In the genomic region with DNA sequence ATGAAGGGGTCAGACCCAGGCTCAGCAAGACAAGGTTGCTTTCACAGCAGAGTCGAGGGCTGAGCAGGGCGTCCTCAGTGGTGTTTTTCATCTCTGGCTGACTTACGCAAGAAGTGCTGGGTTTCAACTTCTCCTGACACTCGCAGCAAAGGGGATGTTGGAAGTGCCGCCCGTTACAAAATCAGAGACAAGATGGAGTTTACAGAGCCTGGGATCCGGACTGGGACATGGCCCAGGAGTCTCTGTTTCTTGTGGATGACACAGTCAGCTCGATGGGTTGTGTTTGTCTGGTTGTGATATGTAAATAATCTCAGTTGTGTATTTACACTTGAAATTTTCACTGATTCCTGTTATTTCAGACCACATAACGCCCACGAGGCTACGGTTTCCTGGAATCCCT, we compare ENCODE assay signal across 9 mouse cellular contexts. TPM values are rescaled to one million over a fixed set of nuclear protein-coding genes. Genes with fewer than 3 reads are reported as not detected.
DNase-seq lines count a peak whose midpoint lies in the region; ATAC-seq and TF ChIP-seq lines count a peak whose summit lies in the region.
"Had no signal": no experiment of that assay in that cellular context is flagged by ENCODE, and none has a peak within 500 bp of the region (broad histone marks: within the 10 kb centered on the region; RNA-seq: fewer than 3 reads in every experiment).

No protein-coding gene starts in this region.

- TF ChIP-seq CTCF in midbrain, postnatal 0 days (IDR thresholded peaks at IDR 0.05) = no peak

- H3K27me3 ChIP-seq in midbrain, postnatal 0 days (ENCODE audit: insufficient read depth, low read length) = no peaks in the 10 kb centered on the region
- H3K27me3 ChIP-seq in midbrain, embryonic 11.5 days (ENCODE audit: control insufficient read depth, insufficient read depth, low read length) = no peaks in the 10 kb centered on the region

- no peak overlapping the region for H3K4me2 ChIP-seq in midbrain, postnatal 0 days (ENCODE audit: low read depth, low read length, poor library complexity, severe bottlenecking)
- H3K4me2 ChIP-seq in midbrain, embryonic 11.5 days = no peak overlapping the region

- 66% methylated on average over 11 of the region's 11 CpGs for WGBS in midbrain, postnatal 0 days
- 82% methylated on average over 11 of the region's 11 CpGs for WGBS in midbrain, embryonic 11.5 days

- no peaks in the 10 kb centered on the region for H3K9me3 ChIP-seq in midbrain, postnatal 0 days (ENCODE audit: low read length)
- no peaks in the 10 kb centered on the region for H3K9me3 ChIP-seq in midbrain, embryonic 11.5 days (ENCODE audit: control insufficient read depth, low read length)

- no peak overlapping the region for H3K27ac ChIP-seq in midbrain, postnatal 0 days (ENCODE audit: low read depth, low read length)
- no peak overlapping the region for H3K27ac ChIP-seq in midbrain, embryonic 11.5 days (ENCODE audit: low read depth, low read length)
- H3K27ac ChIP-seq: macrophage had no signal

- no peak overlapping the region for H3K9ac ChIP-seq in midbrain, postnatal 0 days (replicated peaks; ENCODE audit: low read length, poor library complexity, severe bottlenecking)
- no peak overlapping the region for H3K9ac ChIP-seq in midbrain, embryonic 11.5 days (ENCODE audit: low read length)

- no peak overlapping the region for H3K4me3 ChIP-seq in midbrain, postnatal 0 days (ENCODE audit: low read depth, low read length)
- no peak overlapping the region for H3K4me3 ChIP-seq in midbrain, embryonic 11.5 days (ENCODE audit: low read depth, low read length)

- no peak for ATAC-seq in midbrain, postnatal 0 days (ENCODE audit: low FRiP score)
- no peak for ATAC-seq in midbrain, embryonic 11.5 days (ENCODE audit: low FRiP score)
- ATAC-seq in erythroid progenitor cell, adult 5-6 weeks (replicated peaks; ENCODE audit: low FRiP score, poor library complexity, severe bottlenecking) = no peak

- H3K4me1 ChIP-seq in midbrain, postnatal 0 days (ENCODE audit: insufficient read depth, low read length) = peaks cover 4% of the 10 kb centered on the region; the same call in 1 of the 2 replicates
- no peaks in the 10 kb centered on the region; the same call in 1 of the 2 replicates for H3K4me1 ChIP-seq in midbrain, embryonic 11.5 days (ENCODE audit: control insufficient read depth, insufficient read depth, low read length)

- peak; percentile 37 for DNase-seq in adrenal gland, adult 2 months
- DNase-seq in adrenal gland, postnatal 14 days = no peak
- peak; percentile 4 for DNase-seq in midbrain, postnatal 0 days (ENCODE audit: low spot score)
- DNase-seq in midbrain, embryonic 11.5 days (ENCODE audit: low spot score, missing footprints) = no peak
- DNase-seq in kidney, postnatal 10 days = peak; percentile 32
- DNase-seq in yolk sac, embryonic 10.5 days (ENCODE audit: low spot score) = peak; percentile 36
- DNase-seq in right cerebral cortex, postnatal 10 days (ENCODE audit: low spot score in 2 of 2) = no peak

- H3K36me3 ChIP-seq in midbrain, postnatal 0 days (ENCODE audit: insufficient read depth, low read length) = no peaks in the 10 kb centered on the region
- no peaks in the 10 kb centered on the region for H3K36me3 ChIP-seq in midbrain, embryonic 11.5 days (ENCODE audit: control insufficient read depth, insufficient read depth, low read length)

RNA-seq across cellular contexts. Expression of gene Bicc1, which starts 33.4 kb away (rescaled TPM):
- total RNA-seq in adrenal gland, adult 2 months (2021) = 10 to 100 TPM; 12.8 to 20.3 TPM
- polyA plus RNA-seq in adrenal gland, adult 2 months (2012; rRNA removed) = 5.3 and 5.5 TPM in 2 replicates
- 17.1 and 19.2 TPM in 2 replicates for total RNA-seq in adrenal gland, postnatal 14 days (2021)
- total RNA-seq in midbrain, postnatal 0 days (2014; rRNA removed) = 4.9 and 6.1 TPM in 2 replicates
- polyA plus RNA-seq in midbrain, postnatal 0 days (2015; fragmentation: Nextera tagmentation; extraction: Ambion mirVana) = 5.6 and 6.5 TPM in 2 replicates
- polyA plus RNA-seq in midbrain, embryonic 11.5 days (2014; fragmentation: Nextera tagmentation; extraction: Ambion mirVana) = 9.2 and 9.6 TPM in 2 replicates
- not detected in 2 replicates for total RNA-seq in erythroid progenitor cell, adult 5-6 weeks (2015; ENCODE audit: low replicate concordance)
- not detected in 2 replicates for total RNA-seq in erythroid progenitor cell, adult 5-6 weeks (2017; ENCODE audit: low replicate concordance)
- polyA plus RNA-seq: macrophage had no signal

RNA-seq across cellular contexts. Expression of gene Tfam, which starts 45.2 kb away (rescaled TPM):
- total RNA-seq in adrenal gland, adult 2 months (2021) = 10 to 100 TPM; 54.0 to 54.2 TPM
- polyA plus RNA-seq in adrenal gland, adult 2 months (2012; rRNA removed) = 6.9 and 7.2 TPM in 2 replicates
- 66.3 and 70.1 TPM in 2 replicates for total RNA-seq in adrenal gland, postnatal 14 days (2021)
- 14.1 and 16.7 TPM in 2 replicates for total RNA-seq in midbrain, postnatal 0 days (2014; rRNA removed)
- 37.9 and 43.5 TPM in 2 replicates for polyA plus RNA-seq in midbrain, postnatal 0 days (2015; fragmentation: Nextera tagmentation; extraction: Ambion mirVana)
- polyA plus RNA-seq in midbrain, embryonic 11.5 days (2014; fragmentation: Nextera tagmentation; extraction: Ambion mirVana) = 101 and 111 TPM in 2 replicates
- total RNA-seq in erythroid progenitor cell, adult 5-6 weeks (2015; ENCODE audit: low replicate concordance) = 14.8 and 17.6 TPM in 2 replicates
- 17.2 and 26.0 TPM in 2 replicates for total RNA-seq in erythroid progenitor cell, adult 5-6 weeks (2017; ENCODE audit: low replicate concordance)

Comparison
In these comparisons a context has a peak if more than half of its experiments do, and no peak if none do; other contexts are left out.
1. DNase-seq: peak in adrenal gland, adult 2 months (single experiment), midbrain, postnatal 0 days (single experiment), kidney, postnatal 10 days (single experiment) and yolk sac, embryonic 10.5 days (single experiment); none in adrenal gland, postnatal 14 days (single experiment), midbrain, embryonic 11.5 days (single experiment) and right cerebral cortex, postnatal 10 days (0 of 2).